Mouse (Mus musculus) megakaryocyte, adult 5-6 weeks (primary cell): ENCODE measurements around the gene Zfp526. TPM values are rescaled to one million over a fixed set of nuclear protein-coding genes. Genes with fewer than 3 reads are reported as not detected.
"Not testable (repeated sequence)": the region's sequence is repeated elsewhere in the genome, so short reads cannot be mapped to it uniquely, and the experiment has no call there.

Experiments used
- ATAC-seq: 2 replicates; pipeline ENCODE4 v1.8.0; 2016; ENCODE audit warnings: mild to moderate bottlenecking, inconsistent platforms; ENCODE audit not compliant: poor library complexity, severe bottlenecking
- total RNA-seq, 2 experiments: library from RNA; stranded (forward) in 1 of 2; stranded (reverse) in 1 of 2; fragments of 153-499, 151-499 nt in 1 of 2; fragments of 221-1000, 200-1000 nt in 1 of 2; gene quantifications; 2 replicates each; pipeline versions ENCODE4 v1.2.3 to v1.2.4; 2015 to 2017

Gene Zfp526
- total RNA-seq, 2 experiments from 2014 or later = 5.2 to 7.2 TPM

DNA sequence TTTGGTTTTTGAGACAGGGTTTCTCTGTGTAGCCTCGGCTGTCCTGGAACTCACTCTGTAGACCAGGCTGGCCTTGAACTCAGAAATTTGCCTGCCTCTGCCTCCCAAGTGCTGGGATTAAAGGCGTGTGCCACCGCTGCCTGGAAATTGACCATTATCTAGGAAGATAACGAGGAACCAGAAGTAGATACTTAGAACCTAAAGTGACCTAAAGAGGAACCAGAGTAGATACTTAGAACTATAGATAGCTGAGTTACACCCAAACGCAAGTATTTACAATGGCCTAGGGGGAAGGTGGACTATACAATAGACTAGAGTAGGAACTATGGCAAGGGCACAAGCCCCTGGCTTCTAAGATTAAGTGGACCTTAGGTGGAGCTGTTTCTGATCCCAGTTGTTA, 44.5 kb downstream of the Zfp526 start:
- ATAC-seq = not testable (repeated sequence)

DNA sequence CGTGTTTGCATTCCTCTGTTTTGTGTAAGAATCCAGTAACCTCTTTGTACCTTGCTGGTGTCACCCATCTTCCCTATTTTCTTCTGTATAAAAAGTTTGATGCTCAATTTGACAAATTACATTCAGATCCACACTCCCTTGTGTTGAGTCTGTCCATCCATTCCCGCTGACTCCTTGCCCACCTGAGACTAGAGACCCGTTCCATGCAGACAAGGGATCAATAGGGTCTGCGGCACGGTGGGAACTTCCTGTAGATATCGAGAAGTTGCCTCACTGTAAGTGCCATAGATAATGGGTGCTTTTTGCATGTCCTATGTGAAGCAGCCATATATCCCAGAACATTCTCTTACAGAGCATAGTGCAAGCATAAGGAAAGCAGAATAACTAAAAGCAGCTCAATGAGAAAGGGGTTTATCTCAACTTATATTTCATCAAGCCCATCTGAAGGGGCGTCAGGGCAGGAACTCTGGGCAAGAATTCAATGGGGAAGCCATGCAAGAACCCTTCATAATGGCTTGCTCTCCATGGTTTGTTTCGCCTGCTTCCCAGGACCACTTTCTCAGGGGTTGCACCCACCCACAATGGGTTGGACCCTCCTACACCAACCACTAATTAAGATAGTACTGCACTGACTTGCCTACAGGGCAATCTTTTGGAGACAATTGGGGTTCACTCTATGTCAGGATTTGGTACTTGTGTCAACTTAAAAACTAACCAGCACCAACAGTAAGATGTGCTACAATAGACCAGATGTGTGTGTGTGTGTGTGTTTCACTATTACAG, 45.1 kb downstream of the Zfp526 start:
- ATAC-seq = no peak

DNA sequence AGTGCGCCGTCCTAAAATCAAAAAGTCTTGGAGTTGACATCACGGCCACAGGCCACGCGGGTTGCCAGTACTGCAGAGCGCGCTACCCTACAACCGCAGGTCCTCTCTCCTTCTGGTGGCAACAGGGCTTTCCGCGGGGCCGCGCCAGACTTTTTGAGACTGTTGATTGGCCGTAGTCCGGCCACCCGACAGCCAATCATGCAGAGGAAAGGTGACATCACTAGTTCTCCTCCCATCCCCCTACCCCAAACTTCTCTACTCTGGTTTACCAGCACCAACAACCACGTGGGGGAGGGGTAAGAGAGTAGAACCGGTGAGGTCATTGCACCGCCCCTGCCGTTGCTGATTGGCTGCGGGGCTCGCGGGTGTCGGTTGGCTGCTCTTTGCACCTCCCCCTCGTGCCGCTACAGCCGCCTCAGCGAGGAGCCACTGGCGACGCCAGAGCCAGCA, 46.1 kb downstream of the Zfp526 start, which contains the start of gene Cic:
TSS of gene Cic (plus strand) at position 404 of the 450 bp plus-strand sequence.
- peak; percentile 72 for ATAC-seq

DNA sequence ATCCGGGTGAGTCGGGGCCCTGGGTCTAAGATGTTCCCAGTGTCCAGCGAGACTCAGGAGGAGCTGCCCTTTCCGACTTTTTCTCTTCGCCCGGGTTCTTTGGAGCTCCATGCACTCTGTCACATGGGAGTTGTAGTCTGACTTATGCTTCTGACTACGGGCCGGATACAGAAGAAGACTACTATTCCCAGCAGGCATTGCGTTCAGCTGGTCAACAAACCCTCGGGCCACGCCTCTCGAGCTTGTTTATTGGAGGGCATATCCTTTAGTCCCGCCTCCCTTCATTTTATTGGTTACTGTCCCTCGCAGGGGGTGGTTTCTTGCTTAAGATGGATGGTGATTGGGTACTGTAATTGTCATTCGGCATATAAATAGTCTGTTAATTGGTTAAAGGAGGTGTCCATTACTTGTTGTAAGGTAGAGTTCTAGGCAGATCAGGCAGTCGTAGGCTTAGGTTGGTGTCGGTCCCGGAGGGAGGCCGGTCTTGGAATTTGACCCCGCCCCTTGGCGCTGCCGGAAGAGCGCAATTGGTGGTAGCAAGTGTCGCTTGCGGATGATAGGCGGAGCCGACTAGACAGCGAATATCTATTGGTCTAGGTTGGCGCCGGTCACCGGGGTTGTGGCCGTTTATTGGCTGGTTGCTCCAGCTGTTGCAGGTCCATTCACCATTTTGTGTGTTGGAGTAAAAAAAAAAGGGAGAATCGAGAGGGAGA, 46.7 kb downstream of the Zfp526 start:
- peak; percentile 74 for ATAC-seq

GRCm38 (mm10) chr7:25268588-25268987, 47.4 kb downstream of the Zfp526 start:
- no peak for ATAC-seq

DNA sequence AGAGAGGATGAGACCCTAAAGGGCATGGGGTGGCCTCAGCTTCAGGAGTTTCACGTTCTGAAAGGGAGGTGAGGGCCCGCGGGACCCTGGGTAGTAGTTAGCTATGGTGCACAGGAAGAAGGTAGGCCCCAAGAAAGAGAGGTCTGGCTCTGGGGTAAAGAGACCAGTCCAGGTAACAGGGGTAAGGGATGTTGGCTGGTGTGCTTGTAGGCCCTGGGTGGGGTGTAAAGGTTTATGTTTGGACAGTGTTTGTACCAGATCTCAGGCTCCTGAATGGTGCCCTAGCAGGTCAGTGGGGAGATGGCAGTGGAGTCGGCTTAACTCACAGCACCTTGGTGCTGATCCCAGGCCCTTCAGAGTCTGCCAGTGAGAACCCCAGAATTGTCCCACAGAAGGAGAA, 47.8 kb downstream of the Zfp526 start:
- ATAC-seq = no peak

DNA sequence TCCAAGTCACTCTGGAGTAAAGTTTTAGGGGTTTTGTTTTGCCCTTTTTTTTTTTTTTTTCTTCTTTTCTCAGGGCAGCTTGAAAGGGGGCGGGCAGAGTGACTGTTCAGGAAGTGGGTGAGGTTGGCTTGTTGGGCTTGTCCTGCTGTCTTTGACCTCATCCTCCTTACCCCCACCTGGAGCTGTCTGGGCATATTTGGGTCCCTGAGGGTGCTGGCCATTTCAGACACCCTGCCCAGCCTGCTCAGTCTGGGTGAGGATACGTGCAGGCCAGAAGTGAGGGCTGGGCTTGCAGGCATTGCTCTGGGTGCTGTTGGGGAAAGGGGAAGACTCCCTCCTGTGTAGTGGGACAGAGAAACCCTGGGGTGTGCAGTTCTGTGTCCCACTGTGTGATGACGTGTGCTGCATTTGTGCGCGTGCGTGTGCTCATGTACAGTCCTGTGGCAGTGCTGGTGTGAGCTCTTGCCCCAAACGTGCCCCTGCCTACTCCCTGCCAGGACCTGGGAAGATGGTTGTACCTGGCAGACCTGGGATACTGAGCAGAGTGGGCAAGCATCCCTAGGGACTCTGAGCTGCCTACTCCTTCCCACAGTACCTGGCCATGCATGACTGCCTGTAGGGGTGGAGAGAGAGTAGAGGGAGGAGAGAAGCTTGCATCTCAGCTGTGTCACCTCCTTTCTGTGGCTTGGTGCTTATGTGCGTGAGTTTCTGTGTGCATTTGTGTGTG, 48.5 kb downstream of the Zfp526 start:
- ATAC-seq = 0 out of 2 replicates have a peak, but pooled peaks have one; percentile 8

GRCm38 (mm10) chr7:25270652-25271633, 49.7 kb downstream of the Zfp526 start:
- ATAC-seq = no peak

DNA sequence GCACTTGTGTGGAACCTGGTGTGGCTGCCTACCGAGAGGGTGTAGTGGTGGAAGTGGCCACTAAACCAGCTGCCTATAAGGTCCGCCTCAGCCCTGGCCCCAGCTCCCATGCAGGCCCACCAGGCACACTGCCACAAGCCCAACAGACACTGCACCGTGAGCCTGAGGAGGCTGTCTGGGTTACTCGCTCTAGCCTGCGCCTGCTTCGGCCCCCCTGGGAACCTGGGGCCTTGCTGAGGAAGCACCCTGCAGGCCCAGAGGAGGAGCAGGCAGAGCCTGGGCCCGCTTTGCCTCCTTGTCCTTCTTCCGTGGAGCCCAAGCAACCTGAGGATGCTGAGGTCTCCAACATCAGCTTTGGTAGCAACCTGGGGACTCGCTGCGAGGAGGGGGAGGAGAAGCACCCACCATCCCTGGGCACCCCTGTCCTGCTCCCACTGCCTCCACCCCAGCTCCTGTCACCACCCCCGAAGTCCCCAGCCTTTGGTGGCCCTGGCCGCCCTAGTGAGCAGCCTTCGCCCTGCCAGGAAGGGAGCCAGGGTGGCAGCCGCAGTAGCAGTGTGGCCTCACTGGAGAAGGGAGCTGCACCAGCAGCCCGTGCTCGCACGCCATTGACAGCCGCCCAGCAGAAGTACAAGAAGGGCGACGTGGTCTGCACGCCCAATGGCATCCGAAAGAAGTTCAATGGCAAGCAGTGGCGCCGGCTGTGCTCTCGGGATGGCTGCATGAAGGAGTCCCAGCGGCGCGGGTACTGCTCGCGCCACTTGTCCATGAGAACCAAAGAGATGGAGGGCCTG, 50.6 kb downstream of the Zfp526 start:
- no peak for ATAC-seq

GRCm38 (mm10) chr7:25272445-25273258, 51.4 kb downstream of the Zfp526 start:
- no peak for ATAC-seq

- ATAC-seq = no peak
These were observed 52.3 kb downstream of the Zfp526 start for GRCm38 (mm10) chr7:25273259-25274241.

DNA sequence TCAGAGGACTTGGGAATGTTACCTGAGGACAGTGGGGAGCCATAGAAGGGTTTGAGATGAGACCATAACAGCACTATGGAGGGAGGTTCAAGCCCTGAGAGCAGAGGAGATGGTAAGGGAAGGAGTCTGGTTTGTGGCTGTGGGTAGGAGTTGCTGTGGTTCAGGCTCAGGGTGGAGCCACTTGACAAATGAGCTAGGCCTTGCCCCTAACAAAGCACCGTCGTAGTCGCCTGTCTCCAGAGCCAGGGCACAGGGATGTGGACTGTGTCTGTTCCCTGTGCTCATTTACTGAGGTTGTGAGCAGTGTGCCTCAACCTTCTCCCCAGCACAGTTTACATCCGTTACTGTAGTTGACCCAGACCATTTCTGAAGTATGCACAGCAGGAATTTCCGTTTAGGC, 53.3 kb downstream of the Zfp526 start:
- peak; percentile 28 for ATAC-seq

GRCm38 (mm10) chr7:25274996-25275395, 53.8 kb downstream of the Zfp526 start:
- no peak for ATAC-seq

DNA sequence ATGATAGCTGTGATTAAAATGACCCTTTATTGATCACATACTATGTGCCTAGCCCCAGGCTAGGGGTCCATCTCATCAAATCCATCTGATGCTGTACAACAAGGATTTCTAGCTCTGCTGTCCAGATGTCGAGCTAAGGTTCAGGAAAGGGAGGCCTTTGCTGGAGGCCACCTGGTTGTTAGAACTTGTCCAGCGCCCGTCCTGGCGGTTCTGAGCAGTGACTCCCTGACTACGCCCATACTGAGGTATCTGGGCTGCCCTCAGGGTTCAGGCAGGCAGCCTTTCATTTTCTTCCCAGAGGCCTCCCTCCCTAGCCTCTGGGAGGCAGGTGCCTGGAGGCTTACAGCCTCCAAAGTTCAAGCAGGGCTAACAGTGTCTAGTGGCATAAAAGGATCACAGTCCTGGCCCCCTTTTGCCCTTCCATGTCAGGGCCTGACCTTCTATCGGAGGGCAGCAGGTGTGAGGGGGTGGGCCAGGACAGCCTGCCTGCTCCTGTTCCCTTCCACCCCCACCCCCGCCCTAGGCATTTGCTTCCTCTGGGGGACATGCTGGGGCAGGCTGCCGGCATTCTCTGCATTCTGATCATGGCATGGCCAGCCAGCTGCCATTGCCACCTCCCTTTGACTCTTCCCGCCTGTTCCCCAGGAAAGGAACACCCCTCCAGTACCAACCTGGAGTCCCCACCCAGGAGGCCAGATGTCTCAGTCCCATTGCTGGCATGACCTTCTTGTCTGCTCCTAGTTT, 54.5 kb downstream of the Zfp526 start:
- ATAC-seq = no peak
